Mouse (Mus musculus): ENCODE measurements around the gene Sfxn5.

The Sfxn5 gene

GRCm38 (mm10) chr6:85333000-85333669 lies at the start of gene Sfxn5:
Gene Sfxn5, minus strand, starts transcription at chr6:85333422.
- peak; percentile 98 for DNase-seq

- no peak for DNase-seq
These were observed 49.6 kb upstream of the Sfxn5 start for GRCm38 (mm10) chr6:85382791-85383190.

GRCm38 (mm10) chr6:85381648-85382020 lies 48.4 kb upstream of the Sfxn5 start:
- no peak for DNase-seq

GRCm38 (mm10) chr6:85380901-85381647 lies 47.9 kb upstream of the Sfxn5 start:
- no peak for DNase-seq

- DNase-seq = peak; percentile 93
These were observed 47.1 kb upstream of the Sfxn5 start for GRCm38 (mm10) chr6:85380201-85380900.

GRCm38 (mm10) chr6:85378629-85379028 lies 45.4 kb upstream of the Sfxn5 start:
- DNase-seq = no peak

GRCm38 (mm10) chr6:85377876-85378275 lies 44.7 kb upstream of the Sfxn5 start:
- DNase-seq = no peak

- DNase-seq = no peak
These were observed 44.0 kb upstream of the Sfxn5 start for GRCm38 (mm10) chr6:85377066-85377734.

- DNase-seq = peak; percentile 98
These were observed 41.5 kb upstream of the Sfxn5 start for GRCm38 (mm10) chr6:85374734-85375114.

GRCm38 (mm10) chr6:85373951-85374733 lies 40.9 kb upstream of the Sfxn5 start, which contains the start of gene Rab11fip5:
Gene Rab11fip5, minus strand, starts transcription at chr6:85374634.
- no peak for DNase-seq

GRCm38 (mm10) chr6:85373066-85373860 lies 40.0 kb upstream of the Sfxn5 start:
- no peak for DNase-seq

- DNase-seq = no peak
These were observed 39.3 kb upstream of the Sfxn5 start for GRCm38 (mm10) chr6:85372496-85372895.

- no peak for DNase-seq
These were observed 38.7 kb upstream of the Sfxn5 start for GRCm38 (mm10) chr6:85371859-85372405.

GRCm38 (mm10) chr6:85370666-85371430 lies 37.6 kb upstream of the Sfxn5 start:
- DNase-seq = no peak

GRCm38 (mm10) chr6:85370041-85370440 lies 36.8 kb upstream of the Sfxn5 start:
- no peak for DNase-seq

- peak; percentile 78 for DNase-seq
These were observed 36.1 kb upstream of the Sfxn5 start for GRCm38 (mm10) chr6:85369181-85369860.

GRCm38 (mm10) chr6:85368722-85369121 lies 35.5 kb upstream of the Sfxn5 start:
- no peak for DNase-seq

GRCm38 (mm10) chr6:85368166-85368565 lies 34.9 kb upstream of the Sfxn5 start:
- DNase-seq = no peak

- DNase-seq = no peak
These were observed 33.2 kb upstream of the Sfxn5 start for GRCm38 (mm10) chr6:85366387-85366786.

- DNase-seq = no peak
These were observed 31.2 kb upstream of the Sfxn5 start for GRCm38 (mm10) chr6:85364439-85364838.

All from lung, postnatal 36 days (tissue).